In the genomic region with DNA sequence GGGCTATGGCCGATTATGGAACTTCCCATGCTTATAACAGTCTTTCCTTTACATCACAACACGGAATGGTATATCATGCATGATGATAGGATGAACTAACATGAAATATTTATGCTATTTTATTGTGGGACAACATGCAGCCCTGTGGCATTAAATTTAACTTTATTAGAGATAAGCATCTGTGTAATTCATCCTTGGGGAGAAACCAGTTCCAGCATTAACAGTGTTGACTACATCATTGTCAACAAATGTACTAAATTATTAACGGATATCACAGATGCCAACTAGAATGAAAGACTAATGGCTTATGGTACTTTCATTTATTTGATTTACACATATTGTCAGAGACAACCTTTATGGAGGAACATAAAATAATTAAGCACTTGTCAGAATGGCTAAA, we compare ENCODE assay signal across 22 mouse cellular contexts.
"Had no signal": no experiment of that assay in that cellular context is flagged by ENCODE, and none has a peak within 500 bp of the region (broad histone marks: within the 10 kb centered on the region; RNA-seq: fewer than 3 reads in every experiment).

No protein-coding gene starts in this region.

- H3K27me3 ChIP-seq: liver, embryonic 13.5 days; liver, embryonic 15.5 days; lung, embryonic 15.5 days; megakaryocyte, embryonic 14.5 days; midbrain, embryonic 13.5 days had no signal

- DNase-seq: liver; liver, embryonic 13.5 days; liver, postnatal 0 days; lung, adult 2 months; lung, postnatal 14 days; lung, postnatal 36 days; right cerebral cortex, postnatal 14 days; right cerebral cortex, postnatal 4 days; spleen, adult 18-20 months; thymus, adult 2 months; thymus, postnatal 25 days; thymus, postnatal 4 days had no signal

- H3K9me3 ChIP-seq: liver, embryonic 15.5 days; lung, embryonic 15.5 days; midbrain, embryonic 13.5 days had no signal

- H3K9ac ChIP-seq: liver, embryonic 13.5 days; liver, embryonic 15.5 days; liver, postnatal 0 days; lung, embryonic 15.5 days; midbrain, embryonic 13.5 days had no signal

- H3K36me3 ChIP-seq: liver, embryonic 13.5 days; liver, embryonic 15.5 days; lung, embryonic 15.5 days; midbrain, embryonic 13.5 days had no signal

- ATAC-seq: liver, postnatal 0 days; lung, postnatal 0 days; midbrain, embryonic 13.5 days; midbrain, embryonic 16.5 days had no signal

- H3K4me2 ChIP-seq: liver, embryonic 11.5 days; liver, embryonic 13.5 days; liver, embryonic 15.5 days; lung, embryonic 15.5 days; midbrain, embryonic 11.5 days; midbrain, embryonic 13.5 days had no signal

- H3K27ac ChIP-seq: liver, embryonic 13.5 days; liver, embryonic 15.5 days; lung, embryonic 15.5 days; macrophage; midbrain, embryonic 13.5 days had no signal

- H3K4me1 ChIP-seq: liver, embryonic 13.5 days; liver, embryonic 15.5 days; lung, embryonic 15.5 days; megakaryocyte, embryonic 14.5 days; midbrain, embryonic 13.5 days had no signal

- H3K4me3 ChIP-seq: liver, embryonic 13.5 days; liver, embryonic 15.5 days; lung, embryonic 15.5 days; megakaryocyte, embryonic 14.5 days; midbrain, embryonic 13.5 days; myocyte had no signal
